Mouse (Mus musculus) lung, postnatal 0 days (tissue): ENCODE data around the gene Chrm4. TPM values are rescaled to one million over a fixed set of nuclear protein-coding genes. Genes with fewer than 3 reads are reported as not detected.
A peak's percentile ranks its signal among the peaks of the same experiment; 100 is the strongest.

Experiments used
- ATAC-seq: fragments of 200-750 bp; cut with Nextera tagmentation; 2 replicates; pipeline ENCODE4 v1.8.0; 2017; ENCODE audit warnings: moderate library complexity
- DNase-seq: peaks from one replicate; pipeline ENCODE4 v3.0.0-alpha.2; 2016; ENCODE audit warnings: low spot score
- H3K27ac ChIP-seq: fragments of 300-500 bp; sonication (generic); 2 replicates; pipeline ENCODE4 v1.5.1; 2014; ENCODE audit warnings: antibody characterized with exemption, mild to moderate bottlenecking, low read length, mixed read lengths
- H3K27me3 ChIP-seq: fragments of 300-500 bp; sonication (generic); replicated peaks from 2 replicates; pipeline ENCODE4 v1.6.1; 2014; ENCODE audit warnings: low read length, mixed read lengths; ENCODE audit not compliant: insufficient read depth
- H3K36me3 ChIP-seq: fragments of 300-500 bp; sonication (generic); 2 replicates; pipeline ENCODE4 v1.6.1; 2014; ENCODE audit warnings: low read length, mixed read lengths; ENCODE audit not compliant: insufficient read depth
- H3K4me1 ChIP-seq: fragments of 300-500 bp; sonication (generic); 2 replicates; pipeline ENCODE4 v1.6.1; 2014; ENCODE audit warnings: antibody characterized with exemption, low read depth, low read length, mixed read lengths; ENCODE audit not compliant: insufficient read depth
- H3K4me2 ChIP-seq: fragments of 300-500 bp; sonication (generic); replicated peaks from 2 replicates; pipeline ENCODE4 v1.6.1; 2014; ENCODE audit warnings: low read depth, mild to moderate bottlenecking, low read length, moderate library complexity, mixed read lengths
- H3K4me3 ChIP-seq: fragments of 300-500 bp; sonication (generic); 2 replicates; pipeline ENCODE4 v1.5.1; 2014; ENCODE audit warnings: low read depth, low read length
- H3K9ac ChIP-seq: fragments of 300-500 bp; sonication (generic); replicated peaks from 2 replicates; pipeline ENCODE4 v1.6.1; 2014; ENCODE audit warnings: low read depth, mild to moderate bottlenecking
- H3K9me3 ChIP-seq: fragments of 300-500 bp; sonication (generic); 2 replicates; pipeline ENCODE4 v1.6.1; 2016; ENCODE audit warnings: low read length, mixed read lengths
- CTCF ChIP-seq: IDR thresholded peaks from 2 replicates; pipeline ENCODE4 v1.5.1; 2016; ENCODE audit warnings: antibody characterized with exemption, mild to moderate bottlenecking
- EP300 ChIP-seq: IDR thresholded peaks from 2 replicates; pipeline ENCODE4 v1.6.1; 2016; ENCODE audit warnings: antibody characterized with exemption, mild to moderate bottlenecking, control low read depth
- WGBS: fragments of 180-500 bp; shearing (Covaris S2); extraction: QIAGEN DNeasy Blood & Tissue Kit; methylation state at CpG from one replicate; pipeline ENCODE4 v1.1.7; 2014; 5-methylcytosine and 5-hydroxymethylcytosine counted together
- polyA plus RNA-seq: library from polyadenylated mRNA; unstranded; fragments of >200 nt; fragmentation: Nextera tagmentation; extraction: Ambion mirVana; gene quantifications from 2 replicates; pipeline ENCODE4 v1.2.1, GENCODE M21; 2015

Gene Chrm4
- polyA plus RNA-seq, 1 experiment from 2014 or later: 0.16 TPM

GRCm38 (mm10) chr2:91963443-91963932, 36.4 kb downstream of the Chrm4 start:
- WGBS: 4% methylated on average over 37 of the region's 57 CpGs
- Histone ChIP-seq H3K4me2 (peak overlapping the region; percentile 80), H3K27me3 (no peaks in the 10 kb centered on the region), H3K4me3 (peak overlapping the region; percentile 80), H3K9me3 (no peaks in the 10 kb centered on the region), H3K4me1 (peaks cover 9% of the 10 kb centered on the region), H3K27ac (peak overlapping the region; percentile 91), H3K36me3 (no peaks in the 10 kb centered on the region), H3K9ac (peak overlapping the region; percentile 66)
- ATAC-seq (peak; percentile 94), DNase-seq (peak; percentile 96)
- TF ChIP-seq EP300 (no peak), CTCF (peak; percentile 88)

- no peaks in the 10 kb centered on the region for H3K27me3 ChIP-seq
- no peaks in the 10 kb centered on the region for H3K9me3 ChIP-seq
- peak overlapping the region; percentile 80 for H3K4me3 ChIP-seq
- 53% methylated on average over 3 of the region's 3 CpGs for WGBS
- H3K27ac ChIP-seq: peak overlapping the region; percentile 91
- peak overlapping the region; percentile 55 for H3K4me2 ChIP-seq
- peaks cover 9% of the 10 kb centered on the region for H3K4me1 ChIP-seq
- no peaks in the 10 kb centered on the region for H3K36me3 ChIP-seq
- H3K9ac ChIP-seq: no peak overlapping the region
- no peak for TF ChIP-seq EP300
- TF ChIP-seq CTCF: no peak
- no peak for DNase-seq
- ATAC-seq: no peak
Measured at GRCm38 (mm10) chr2:91964610-91965204, 37.7 kb downstream of the Chrm4 start.

- TF ChIP-seq CTCF: no peak
- TF ChIP-seq EP300: peak; percentile 39; the same call in 1 of the 2 replicates
- H3K4me2 ChIP-seq: peak overlapping the region; percentile 55
- DNase-seq (peak; percentile 76), ATAC-seq (peak; percentile 23)
- H3K4me1 ChIP-seq: peaks cover 9% of the 10 kb centered on the region
- 12% methylated on average over 19 of the region's 20 CpGs for WGBS
- peak overlapping the region; percentile 80 for H3K4me3 ChIP-seq
- H3K9me3 ChIP-seq: no peaks in the 10 kb centered on the region
- no peaks in the 10 kb centered on the region for H3K36me3 ChIP-seq
- H3K27me3 ChIP-seq: no peaks in the 10 kb centered on the region
- H3K27ac ChIP-seq: peak overlapping the region; percentile 91
- H3K9ac ChIP-seq: peak overlapping the region; percentile 36
Measured at GRCm38 (mm10) chr2:91965417-91965816, 38.4 kb downstream of the Chrm4 start.

- H3K4me2 ChIP-seq: no peak overlapping the region
- no peak overlapping the region for H3K9ac ChIP-seq
- no peaks in the 10 kb centered on the region for H3K27me3 ChIP-seq
- H3K4me3 ChIP-seq: no peak overlapping the region
- H3K4me1 ChIP-seq: peaks cover 9% of the 10 kb centered on the region
- TF ChIP-seq CTCF (no peak), EP300 (no peak)
- peak; percentile 57 for DNase-seq
- H3K27ac ChIP-seq: no peak overlapping the region
- no peaks in the 10 kb centered on the region for H3K9me3 ChIP-seq
- no peaks in the 10 kb centered on the region for H3K36me3 ChIP-seq
- ATAC-seq: no peak
- 70% methylated on average over 5 of the region's 5 CpGs for WGBS
Measured at GRCm38 (mm10) chr2:91966367-91966766, 39.3 kb downstream of the Chrm4 start.

- TF ChIP-seq EP300 (peak; percentile 63), CTCF (no peak)
- 40% methylated on average over 11 of the region's 11 CpGs for WGBS
- Histone ChIP-seq H3K4me2 (no peak overlapping the region), H3K27ac (peak overlapping the region; percentile 75), H3K4me1 (no peaks in the 10 kb centered on the region; the same call in 1 of the 2 replicates), H3K4me3 (no peak overlapping the region), H3K36me3 (no peaks in the 10 kb centered on the region), H3K27me3 (no peaks in the 10 kb centered on the region), H3K9me3 (no peaks in the 10 kb centered on the region), H3K9ac (no peak overlapping the region)
- ATAC-seq (peak; percentile 4; the same call in 1 of the 2 replicates), DNase-seq (peak; percentile 75)
Measured at GRCm38 (mm10) chr2:91967962-91968361, 40.9 kb downstream of the Chrm4 start.

- H3K4me1 ChIP-seq: peaks cover 5% of the 10 kb centered on the region
- peak; percentile 57 for ATAC-seq
- 16% methylated on average over 21 of the region's 21 CpGs for WGBS
Measured at GRCm38 (mm10) chr2:91971231-91972097, 44.4 kb downstream of the Chrm4 start.

More at GRCm38 (mm10) chr2:91971231-91972097, 44.4 kb downstream of the Chrm4 start:
- peak; percentile 65 for DNase-seq
- peaks cover 21% of the 10 kb centered on the region; the same call in 1 of the 2 replicates for H3K27me3 ChIP-seq
- no peaks in the 10 kb centered on the region for H3K9me3 ChIP-seq
- no peak overlapping the region for H3K9ac ChIP-seq
- no peak; the same call in 1 of the 2 replicates for TF ChIP-seq EP300
- TF ChIP-seq CTCF: peak; percentile 40
- peak overlapping the region; percentile 20 for H3K4me2 ChIP-seq
- peak overlapping the region; percentile 87 for H3K27ac ChIP-seq
- H3K36me3 ChIP-seq: no peaks in the 10 kb centered on the region
- no peak overlapping the region for H3K4me3 ChIP-seq
